Mouse (Mus musculus) ES-Bruce4 (cell line): ENCODE measurements around the gene Hist2h2ab.

Experiments
- CTCF ChIP-seq: IDR thresholded peaks from one replicate; pipeline ENCODE4 v1.8.1; 2011; ENCODE audit warnings: low read depth, low read length
- POLR2A ChIP-seq: IDR thresholded peaks from one replicate; pipeline ENCODE4 v1.8.1; 2011; ENCODE audit warnings: low read length; ENCODE audit not compliant: insufficient read depth

DNA sequence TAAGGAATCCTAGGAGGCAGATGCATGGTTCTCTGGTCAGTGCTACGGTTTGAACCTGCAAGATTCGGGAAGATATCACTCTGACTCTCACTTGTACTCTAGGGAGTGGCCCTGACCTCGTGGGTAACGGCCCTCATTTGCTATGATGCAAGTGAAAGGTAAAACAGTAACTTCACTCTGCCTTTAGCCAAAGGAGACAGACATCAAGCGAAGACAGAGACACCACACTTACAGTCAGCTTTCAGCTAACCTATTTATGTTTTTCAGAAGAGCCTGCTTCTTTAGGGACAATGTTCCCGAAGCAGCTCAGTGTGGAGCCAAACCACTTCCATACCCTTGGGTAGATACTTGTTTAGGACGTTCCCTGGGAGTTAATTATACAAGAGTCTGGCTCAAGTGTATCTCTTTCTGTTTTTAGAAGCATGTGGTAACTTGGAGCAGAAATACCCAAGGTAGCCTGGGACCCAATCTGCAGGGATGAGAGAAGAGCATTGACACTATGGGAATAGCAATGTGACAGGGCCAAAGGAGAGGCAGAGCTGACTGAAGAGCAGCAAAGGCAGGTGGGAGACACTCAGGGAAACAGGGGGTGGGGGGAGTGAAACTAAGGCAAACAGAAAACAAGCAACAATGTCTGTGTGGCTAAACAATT lies 24.4 kb downstream of the Hist2h2ab start:
- TF ChIP-seq CTCF (no peak), POLR2A (no peak)
